Mouse (Mus musculus): ENCODE results near the gene Lamb3. TPM values are rescaled to one million over a fixed set of nuclear protein-coding genes. Genes with fewer than 3 reads are reported as not detected.

Lamb3 gene
- polyA plus RNA-seq, 1 experiment from 2014 or later, result 1.2 TPM

GRCm38 (mm10) chr1:193232732-193233131 is 25.2 kb downstream of the Lamb3 start:
- H3K9me3 ChIP-seq (replicated peaks; ENCODE audit: control insufficient read depth, low read length), result no peaks in the 10 kb centered on the region
- H3K4me1 ChIP-seq (ENCODE audit: control insufficient read depth, low read depth, low read length), result no peaks in the 10 kb centered on the region; the same call in 1 of the 2 replicates
- no peak overlapping the region for H3K4me2 ChIP-seq (ENCODE audit: low read depth, low read length)
- no peak overlapping the region for H3K27ac ChIP-seq (ENCODE audit: low read length)
- no peak for ATAC-seq (ENCODE audit: low read depth)
- H3K36me3 ChIP-seq (ENCODE audit: control insufficient read depth, insufficient read depth), result no peaks in the 10 kb centered on the region
- no peak overlapping the region for H3K9ac ChIP-seq (ENCODE audit: low read depth, low read length)
- no peaks in the 10 kb centered on the region for H3K27me3 ChIP-seq (ENCODE audit: control insufficient read depth, insufficient read depth, low read depth, low read length)
- H3K4me3 ChIP-seq (ENCODE audit: low read depth, low read length), result no peak overlapping the region
- 48% methylated on average over 2 of the region's 2 CpGs for WGBS (ENCODE audit: insufficient replicate concordance)

- Histone ChIP-seq H3K27ac (ENCODE audit: low read length) (no peak overlapping the region), H3K4me1 (ENCODE audit: control insufficient read depth, low read depth, low read length) (no peaks in the 10 kb centered on the region; the same call in 1 of the 2 replicates), H3K36me3 (ENCODE audit: control insufficient read depth, insufficient read depth) (no peaks in the 10 kb centered on the region), H3K4me2 (ENCODE audit: low read depth, low read length) (no peak overlapping the region), H3K9me3 (replicated peaks; ENCODE audit: control insufficient read depth, low read length) (no peaks in the 10 kb centered on the region), H3K4me3 (ENCODE audit: low read depth, low read length) (no peak overlapping the region), H3K27me3 (ENCODE audit: control insufficient read depth, insufficient read depth, low read depth, low read length) (no peaks in the 10 kb centered on the region), H3K9ac (ENCODE audit: low read depth, low read length) (no peak overlapping the region)
- WGBS (ENCODE audit: insufficient replicate concordance), result 66% methylated on average over 2 of the region's 2 CpGs
- no peak for ATAC-seq (ENCODE audit: low read depth)
Measured at GRCm38 (mm10) chr1:193234130-193234645, 26.7 kb downstream of the Lamb3 start.

DNA sequence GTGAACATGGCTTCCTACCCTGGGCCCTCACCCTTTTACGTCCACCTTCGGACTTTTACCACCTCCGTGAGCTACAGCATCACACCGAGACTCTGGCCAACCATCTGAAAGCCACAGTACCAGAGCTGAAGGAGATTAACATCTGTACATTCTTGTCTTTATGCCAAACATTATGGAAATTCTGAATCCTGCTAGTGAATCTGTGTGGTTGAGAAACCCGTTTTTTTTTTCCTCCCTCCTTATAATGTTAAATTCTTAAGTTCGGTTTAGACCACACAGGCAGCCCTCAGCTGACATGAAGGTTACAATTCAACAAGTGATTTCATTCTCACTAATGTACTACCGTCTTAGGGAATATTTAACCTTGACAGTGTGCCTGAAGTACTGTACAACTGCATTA is 27.4 kb downstream of the Lamb3 start:
- Histone ChIP-seq H3K27me3 (ENCODE audit: control insufficient read depth, insufficient read depth, low read depth, low read length) (no peaks in the 10 kb centered on the region), H3K9me3 (replicated peaks; ENCODE audit: control insufficient read depth, low read length) (no peaks in the 10 kb centered on the region), H3K4me1 (ENCODE audit: control insufficient read depth, low read depth, low read length) (no peaks in the 10 kb centered on the region; the same call in 1 of the 2 replicates), H3K9ac (ENCODE audit: low read depth, low read length) (no peak overlapping the region), H3K27ac (ENCODE audit: low read length) (no peak overlapping the region), H3K36me3 (ENCODE audit: control insufficient read depth, insufficient read depth) (no peaks in the 10 kb centered on the region), H3K4me2 (ENCODE audit: low read depth, low read length) (no peak overlapping the region), H3K4me3 (ENCODE audit: low read depth, low read length) (no peak overlapping the region)
- WGBS (ENCODE audit: insufficient replicate concordance), result 70% methylated on average over 7 of the region's 7 CpGs
- ATAC-seq (ENCODE audit: low read depth), result no peak

- Histone ChIP-seq H3K27ac (ENCODE audit: low read length) (no peak overlapping the region), H3K4me3 (ENCODE audit: low read depth, low read length) (no peak overlapping the region), H3K4me1 (ENCODE audit: control insufficient read depth, low read depth, low read length) (no peaks in the 10 kb centered on the region), H3K4me2 (ENCODE audit: low read depth, low read length) (no peak overlapping the region), H3K36me3 (ENCODE audit: control insufficient read depth, insufficient read depth) (no peaks in the 10 kb centered on the region), H3K9ac (ENCODE audit: low read depth, low read length) (no peak overlapping the region), H3K27me3 (ENCODE audit: control insufficient read depth, insufficient read depth, low read depth, low read length) (no peaks in the 10 kb centered on the region), H3K9me3 (replicated peaks; ENCODE audit: control insufficient read depth, low read length) (no peaks in the 10 kb centered on the region)
- ATAC-seq (ENCODE audit: low read depth), result no peak
- 56% methylated on average over 4 of the region's 4 CpGs for WGBS (ENCODE audit: insufficient replicate concordance)
Measured at GRCm38 (mm10) chr1:193238426-193238825, 30.9 kb downstream of the Lamb3 start.

GRCm38 (mm10) chr1:193241436-193241835 is 33.9 kb downstream of the Lamb3 start:
- Histone ChIP-seq H3K9me3 (replicated peaks; ENCODE audit: control insufficient read depth, low read length) (no peaks in the 10 kb centered on the region), H3K4me1 (ENCODE audit: control insufficient read depth, low read depth, low read length) (no peaks in the 10 kb centered on the region), H3K27ac (ENCODE audit: low read length) (no peak overlapping the region), H3K27me3 (ENCODE audit: control insufficient read depth, insufficient read depth, low read depth, low read length) (no peaks in the 10 kb centered on the region), H3K4me3 (ENCODE audit: low read depth, low read length) (no peak overlapping the region), H3K36me3 (ENCODE audit: control insufficient read depth, insufficient read depth) (no peaks in the 10 kb centered on the region), H3K4me2 (ENCODE audit: low read depth, low read length) (0 out of 2 replicates have a peak overlapping the region, but pooled peaks have one; percentile 3), H3K9ac (ENCODE audit: low read depth, low read length) (no peak overlapping the region)
- no peak for ATAC-seq (ENCODE audit: low read depth)
- 57% methylated on average over 4 of the region's 4 CpGs for WGBS (ENCODE audit: insufficient replicate concordance)

DNA sequence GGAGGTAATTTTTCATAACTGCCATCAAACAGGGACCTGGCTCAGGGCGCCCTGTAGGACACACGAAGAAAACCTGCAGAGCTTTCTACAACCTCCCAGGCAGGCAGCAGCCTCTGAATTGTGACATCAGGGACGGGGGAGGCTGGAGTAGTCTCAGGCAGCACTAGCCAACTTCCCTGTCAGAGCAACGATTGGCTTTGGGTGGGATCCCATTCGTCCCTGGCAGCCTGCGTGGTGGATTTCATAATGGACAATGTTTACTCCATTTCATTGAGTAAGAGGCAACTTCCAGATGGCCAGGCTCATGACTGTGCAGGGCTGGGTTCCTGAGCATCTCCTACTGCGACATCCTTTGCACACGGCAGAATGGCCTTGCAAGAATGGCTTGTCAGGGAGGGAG is 34.7 kb downstream of the Lamb3 start:
- Histone ChIP-seq H3K9ac (ENCODE audit: low read depth, low read length) (no peak overlapping the region), H3K4me2 (ENCODE audit: low read depth, low read length) (no peak overlapping the region), H3K36me3 (ENCODE audit: control insufficient read depth, insufficient read depth) (no peaks in the 10 kb centered on the region), H3K27me3 (ENCODE audit: control insufficient read depth, insufficient read depth, low read depth, low read length) (no peaks in the 10 kb centered on the region), H3K4me3 (ENCODE audit: low read depth, low read length) (peak overlapping the region; percentile 4; the same call in 1 of the 2 replicates), H3K9me3 (replicated peaks; ENCODE audit: control insufficient read depth, low read length) (no peaks in the 10 kb centered on the region), H3K4me1 (ENCODE audit: control insufficient read depth, low read depth, low read length) (no peaks in the 10 kb centered on the region), H3K27ac (ENCODE audit: low read length) (no peak overlapping the region)
- 43% methylated on average over 8 of the region's 8 CpGs for WGBS (ENCODE audit: insufficient replicate concordance)
- ATAC-seq (ENCODE audit: low read depth), result peak; percentile 89

DNA sequence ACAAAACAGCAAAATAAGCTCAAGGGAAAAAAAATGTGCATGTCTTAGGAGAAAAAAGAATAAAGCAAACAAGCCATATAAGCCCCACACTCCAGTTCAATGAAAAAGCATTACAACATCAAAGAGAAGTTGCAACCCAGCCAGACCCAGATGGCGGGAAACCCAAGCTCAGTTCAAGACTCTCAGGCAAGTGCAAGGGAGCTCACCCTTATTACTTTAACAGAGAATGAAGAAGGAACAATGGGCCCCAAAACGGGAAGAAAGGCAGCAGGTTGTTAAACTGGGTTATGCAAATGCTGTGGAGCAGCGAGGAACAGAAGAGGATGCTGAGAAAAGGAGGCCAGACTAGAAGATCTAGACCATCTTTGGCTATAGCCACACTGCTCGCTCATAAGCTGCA is 35.4 kb downstream of the Lamb3 start:
- Histone ChIP-seq H3K4me1 (ENCODE audit: control insufficient read depth, low read depth, low read length) (no peaks in the 10 kb centered on the region), H3K9me3 (replicated peaks; ENCODE audit: control insufficient read depth, low read length) (no peaks in the 10 kb centered on the region), H3K27me3 (ENCODE audit: control insufficient read depth, insufficient read depth, low read depth, low read length) (no peaks in the 10 kb centered on the region), H3K4me2 (ENCODE audit: low read depth, low read length) (no peak overlapping the region), H3K36me3 (ENCODE audit: control insufficient read depth, insufficient read depth) (no peaks in the 10 kb centered on the region), H3K9ac (ENCODE audit: low read depth, low read length) (no peak overlapping the region), H3K4me3 (ENCODE audit: low read depth, low read length) (no peak overlapping the region), H3K27ac (ENCODE audit: low read length) (no peak overlapping the region)
- WGBS (ENCODE audit: insufficient replicate concordance), result 30% methylated on average over 4 of the region's 4 CpGs
- no peak; the same call in 1 of the 2 replicates for ATAC-seq (ENCODE audit: low read depth)

- Histone ChIP-seq H3K9me3 (replicated peaks; ENCODE audit: control insufficient read depth, low read length) (no peaks in the 10 kb centered on the region), H3K27ac (ENCODE audit: low read length) (no peak overlapping the region), H3K4me2 (ENCODE audit: low read depth, low read length) (no peak overlapping the region), H3K36me3 (ENCODE audit: control insufficient read depth, insufficient read depth) (no peaks in the 10 kb centered on the region), H3K4me3 (ENCODE audit: low read depth, low read length) (no peak overlapping the region), H3K4me1 (ENCODE audit: control insufficient read depth, low read depth, low read length) (no peaks in the 10 kb centered on the region), H3K27me3 (ENCODE audit: control insufficient read depth, insufficient read depth, low read depth, low read length) (no peaks in the 10 kb centered on the region), H3K9ac (ENCODE audit: low read depth, low read length) (no peak overlapping the region)
- no peak for ATAC-seq (ENCODE audit: low read depth)
- 52% methylated on average over 10 of the region's 10 CpGs for WGBS (ENCODE audit: insufficient replicate concordance)
Measured at GRCm38 (mm10) chr1:193243571-193244193, 36.2 kb downstream of the Lamb3 start.

DNA sequence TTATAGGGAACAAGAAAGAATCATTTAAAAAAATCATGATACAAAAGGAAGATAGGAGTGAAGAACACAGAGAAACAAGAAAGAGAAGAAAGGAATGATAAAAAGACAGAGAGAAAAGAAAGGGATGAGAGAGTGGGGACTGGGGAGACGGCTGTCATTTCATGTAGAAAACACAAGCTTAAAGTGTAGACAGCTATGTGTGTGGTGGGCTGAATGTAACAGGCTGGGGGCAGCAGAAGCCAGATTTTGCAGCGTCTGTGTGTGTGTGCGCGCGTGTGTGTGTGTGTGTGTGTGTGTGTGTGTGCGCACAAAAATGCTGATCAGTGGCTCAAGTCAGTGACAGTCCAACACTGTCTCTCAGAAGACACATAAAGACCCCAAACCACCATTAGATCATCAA is 36.7 kb downstream of the Lamb3 start:
- WGBS (ENCODE audit: insufficient replicate concordance), result 85% methylated on average over 6 of the region's 6 CpGs
- Histone ChIP-seq H3K36me3 (ENCODE audit: control insufficient read depth, insufficient read depth) (no peaks in the 10 kb centered on the region), H3K27me3 (ENCODE audit: control insufficient read depth, insufficient read depth, low read depth, low read length) (no peaks in the 10 kb centered on the region), H3K4me3 (ENCODE audit: low read depth, low read length) (no peak overlapping the region), H3K4me1 (ENCODE audit: control insufficient read depth, low read depth, low read length) (no peaks in the 10 kb centered on the region), H3K27ac (ENCODE audit: low read length) (no peak overlapping the region), H3K9me3 (replicated peaks; ENCODE audit: control insufficient read depth, low read length) (no peaks in the 10 kb centered on the region), H3K9ac (ENCODE audit: low read depth, low read length) (no peak overlapping the region), H3K4me2 (ENCODE audit: low read depth, low read length) (no peak overlapping the region)
- no peak for ATAC-seq (ENCODE audit: low read depth)

All from liver, embryonic 16.5 days (tissue).